Mouse (Mus musculus): ENCODE measurements at regions not wholly inside any gene's neighbourhood (a gene's known extent, or its start where the extent isn't known, plus 50 kb on each side); places are given as distances from the start of the nearest gene placed in this dataset.
"Not testable (repeated sequence)": the region's sequence is repeated elsewhere in the genome, so short reads cannot be mapped to it uniquely, and the experiment has no call there.

DNA sequence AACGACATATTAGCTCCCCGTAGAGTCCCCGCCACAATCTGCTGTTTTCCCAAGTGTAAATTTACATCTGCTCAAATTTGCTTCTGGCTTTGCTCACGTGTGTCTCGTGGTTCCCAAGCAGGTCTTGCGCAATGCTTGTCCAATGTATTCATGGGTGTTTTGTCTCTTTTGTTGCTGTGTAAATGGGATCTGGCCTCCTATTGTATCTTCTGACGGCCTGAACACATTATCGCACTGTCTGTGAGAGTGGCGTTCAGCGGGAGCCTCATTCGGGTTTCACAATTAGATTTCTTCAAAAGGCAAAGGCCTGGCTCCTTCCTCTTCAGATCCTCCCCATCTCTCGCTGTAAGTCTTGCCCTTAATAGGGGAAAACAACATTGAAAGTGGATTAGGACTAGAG, 274.5 kb downstream of the Fam19a5 start:
- no peak for DNase-seq (ENCODE audit: low spot score)

GRCm38 (mm10) chr15:87842097-87842496, 298.0 kb downstream of the Fam19a5 start:
- no peak for DNase-seq (ENCODE audit: low spot score)

GRCm38 (mm10) chr15:87859069-87859468, 315.0 kb downstream of the Fam19a5 start:
- DNase-seq (ENCODE audit: low spot score): no peak

GRCm38 (mm10) chr15:87876286-87876899, 332.3 kb downstream of the Fam19a5 start:
- no peak for DNase-seq (ENCODE audit: low spot score)

- no peak for DNase-seq (ENCODE audit: low spot score)
Measured at GRCm38 (mm10) chr15:87890903-87891302, 346.8 kb downstream of the Fam19a5 start.

DNA sequence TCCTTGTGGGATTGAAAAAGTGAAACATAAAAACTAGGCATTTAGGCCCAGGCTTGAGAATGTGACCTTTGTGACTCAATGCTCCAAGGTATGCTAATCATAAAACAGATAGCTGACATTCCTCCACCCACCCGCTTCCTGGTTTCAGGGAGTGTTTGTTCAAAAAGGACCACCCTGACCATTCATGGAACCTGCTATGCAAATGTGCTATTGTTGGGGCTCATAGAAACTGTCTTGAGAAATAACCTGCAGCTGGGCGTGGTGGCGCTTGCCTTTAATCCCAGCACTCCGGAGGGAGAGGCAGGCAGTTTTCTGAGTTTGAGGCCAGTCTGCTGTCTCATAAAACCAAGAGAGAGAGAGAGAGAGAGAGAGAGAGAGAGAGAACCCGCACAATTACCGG, 350.8 kb downstream of the Fam19a5 start:
- DNase-seq (ENCODE audit: low spot score): not testable (repeated sequence)

GRCm38 (mm10) chr15:87898655-87899054, 354.6 kb downstream of the Fam19a5 start:
- no peak for DNase-seq (ENCODE audit: low spot score)

DNA sequence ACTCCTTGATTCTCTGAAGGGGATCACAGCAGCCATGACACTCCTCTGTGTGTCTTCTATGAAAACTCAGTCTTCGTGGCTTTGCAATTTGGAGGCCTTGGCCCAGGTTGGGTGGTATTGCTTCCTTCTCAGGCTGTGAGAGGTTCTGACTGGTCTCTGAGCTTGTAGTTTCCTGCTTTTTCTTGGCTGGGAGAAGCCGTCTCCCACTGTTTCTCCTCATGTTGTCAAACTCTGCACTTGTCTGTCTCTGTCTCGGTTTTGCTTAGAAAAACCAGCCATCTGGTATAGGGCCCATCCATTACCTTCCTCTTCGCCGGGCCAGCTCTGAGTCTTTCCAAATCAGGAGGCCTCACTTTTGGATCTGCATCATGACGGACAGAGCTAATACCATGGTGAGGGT, 360.3 kb downstream of the Fam19a5 start:
- no peak for DNase-seq (ENCODE audit: low spot score)

DNA sequence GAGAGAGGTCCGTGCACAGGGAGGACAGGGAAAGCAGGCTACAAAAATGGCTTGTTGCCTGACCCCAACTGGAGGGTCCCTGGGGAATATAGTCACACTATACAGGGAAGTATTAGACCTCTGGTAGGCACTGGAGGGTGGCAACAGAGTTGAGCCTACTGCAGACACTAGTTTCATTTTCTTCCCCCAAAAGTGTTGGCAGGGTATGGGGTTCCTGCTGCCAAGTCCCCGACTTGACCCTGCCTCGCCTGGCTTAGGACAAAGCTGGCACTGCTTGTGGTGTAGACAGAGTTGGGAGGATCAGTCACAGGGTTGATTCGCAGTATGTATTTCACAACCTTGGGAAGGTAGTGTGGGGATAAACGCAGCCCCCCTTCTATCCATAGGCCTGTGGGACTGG, 362.2 kb downstream of the Fam19a5 start:
- no peak for DNase-seq (ENCODE audit: low spot score)

GRCm38 (mm10) chr15:87922091-87922490, 378.0 kb downstream of the Fam19a5 start:
- DNase-seq (ENCODE audit: low spot score): no peak

DNA sequence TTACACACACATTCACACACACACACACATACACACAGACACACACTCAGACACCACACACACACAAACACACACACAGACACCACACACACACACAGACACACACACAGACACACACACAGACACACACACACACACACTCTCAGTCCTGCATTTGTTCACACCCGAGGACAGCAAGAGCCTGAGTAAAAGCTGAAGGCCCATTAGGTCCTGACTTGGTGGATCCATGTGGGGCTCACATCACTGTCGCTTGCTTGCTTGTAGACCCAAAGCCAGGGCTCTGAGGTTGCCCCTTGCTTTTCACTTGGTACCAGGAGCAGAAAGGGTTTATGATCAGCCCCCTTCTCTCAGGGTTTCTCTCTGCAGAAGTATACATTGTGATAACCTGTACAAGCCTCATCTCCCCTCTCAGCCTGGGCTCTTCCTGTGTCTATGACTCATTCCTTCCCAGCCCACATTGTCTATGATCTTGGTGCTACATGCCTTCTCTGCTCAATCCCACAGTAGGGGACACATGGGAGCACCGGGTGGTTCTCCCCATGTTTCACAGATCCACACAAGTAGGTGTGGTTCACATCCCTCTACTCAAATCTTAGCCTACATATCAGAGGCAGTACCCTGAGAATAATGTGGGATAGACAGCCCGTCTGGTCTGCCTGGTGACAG, 378.8 kb downstream of the Fam19a5 start:
- DNase-seq (ENCODE audit: low spot score): no peak

- peak; percentile 10 for DNase-seq (ENCODE audit: low spot score)
Measured at GRCm38 (mm10) chr15:87923906-87924305, 379.8 kb downstream of the Fam19a5 start.

GRCm38 (mm10) chr15:87936041-87936440, 391.9 kb downstream of the Fam19a5 start:
- no peak for DNase-seq (ENCODE audit: low spot score)

GRCm38 (mm10) chr15:87940837-87941236, 396.7 kb downstream of the Fam19a5 start:
- peak; percentile 10 for DNase-seq (ENCODE audit: low spot score)

DNA sequence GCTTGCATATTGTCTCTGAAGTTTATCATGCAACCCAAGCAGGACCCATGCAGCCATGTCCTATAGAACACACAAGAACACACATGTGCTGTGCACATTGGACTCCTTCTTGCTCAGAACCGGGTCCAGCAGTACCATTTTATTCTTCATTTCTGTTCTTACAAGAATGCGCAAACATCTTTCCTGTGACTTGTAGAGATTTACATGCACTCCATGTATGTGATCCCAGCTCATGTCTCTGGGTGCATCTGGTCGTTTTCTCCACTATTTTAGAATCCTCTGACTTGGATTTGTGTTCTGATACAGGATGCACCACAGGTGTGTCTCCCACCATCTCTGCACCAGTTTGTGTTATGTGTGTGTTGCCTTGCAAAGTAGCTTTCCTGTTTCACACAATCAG, 408.4 kb downstream of the Fam19a5 start:
- no peak for DNase-seq (ENCODE audit: low spot score)

DNA sequence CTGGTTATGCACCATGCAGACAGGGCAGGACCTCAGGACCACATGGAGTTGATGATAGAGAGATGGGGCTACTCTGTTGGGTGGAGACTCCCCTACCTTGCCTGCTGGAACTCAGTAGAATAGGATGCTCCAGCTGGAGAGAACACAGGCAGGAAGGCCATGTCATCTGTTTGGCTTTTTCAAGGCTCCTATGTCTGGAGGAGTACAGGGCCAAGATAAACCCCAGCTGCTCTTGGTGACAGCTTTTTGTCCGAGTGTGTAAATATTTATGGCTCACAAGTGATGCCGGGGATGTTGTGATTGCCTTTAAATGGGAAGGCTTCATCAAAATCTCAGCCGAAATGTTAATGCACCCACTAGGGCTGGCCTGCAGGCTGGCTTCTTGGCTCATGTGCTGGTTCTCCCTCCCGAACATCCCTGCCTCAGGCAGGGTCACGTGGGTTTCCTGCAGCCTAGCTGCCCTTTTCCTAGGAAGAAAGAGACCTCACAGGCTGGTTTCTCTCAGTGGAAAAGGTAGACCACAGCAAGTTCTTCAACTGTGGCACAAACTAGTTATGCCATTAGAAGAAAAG, 411.7 kb downstream of the Fam19a5 start:
- no peak for DNase-seq (ENCODE audit: low spot score)

DNA sequence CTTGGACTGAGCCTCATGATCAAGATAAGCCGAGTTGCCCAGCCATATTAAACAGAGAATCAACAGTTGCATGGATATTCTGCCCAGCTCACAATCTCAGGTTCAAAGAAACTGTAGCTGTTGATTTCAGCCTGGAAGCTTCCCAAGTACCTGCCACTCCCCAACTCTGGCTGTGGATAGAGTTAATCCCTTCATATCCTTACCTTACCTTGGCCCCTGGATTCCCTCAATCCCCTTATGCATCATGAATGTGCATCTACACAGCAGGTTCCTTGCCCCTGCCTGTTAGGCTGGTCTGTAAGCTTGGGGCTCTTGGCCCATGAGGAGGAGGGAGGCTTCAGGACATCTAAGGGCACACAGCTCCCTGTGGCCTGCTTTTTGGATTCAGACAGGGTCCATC, 414.8 kb downstream of the Fam19a5 start:
- no peak for DNase-seq (ENCODE audit: low spot score)

DNA sequence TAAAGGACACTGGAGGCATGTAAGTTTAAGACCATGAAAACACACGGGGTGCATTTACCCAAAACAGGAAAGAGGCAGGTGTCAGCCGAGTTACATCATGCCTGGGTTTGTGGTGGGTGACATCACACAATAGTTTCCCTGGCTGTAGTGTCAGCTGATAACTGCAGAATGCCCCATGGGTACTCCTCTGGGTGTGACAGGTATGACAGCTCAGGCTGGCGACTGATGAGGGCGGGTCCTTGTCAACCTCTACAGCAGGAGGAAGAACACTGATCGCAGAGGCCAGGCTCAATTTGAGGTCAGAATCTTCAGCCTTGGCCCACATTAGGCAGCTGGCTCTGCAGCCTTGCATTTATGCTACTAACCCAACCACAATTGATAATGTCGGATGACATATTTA, 428.5 kb downstream of the Fam19a5 start:
- no peak for DNase-seq (ENCODE audit: low spot score)

DNA sequence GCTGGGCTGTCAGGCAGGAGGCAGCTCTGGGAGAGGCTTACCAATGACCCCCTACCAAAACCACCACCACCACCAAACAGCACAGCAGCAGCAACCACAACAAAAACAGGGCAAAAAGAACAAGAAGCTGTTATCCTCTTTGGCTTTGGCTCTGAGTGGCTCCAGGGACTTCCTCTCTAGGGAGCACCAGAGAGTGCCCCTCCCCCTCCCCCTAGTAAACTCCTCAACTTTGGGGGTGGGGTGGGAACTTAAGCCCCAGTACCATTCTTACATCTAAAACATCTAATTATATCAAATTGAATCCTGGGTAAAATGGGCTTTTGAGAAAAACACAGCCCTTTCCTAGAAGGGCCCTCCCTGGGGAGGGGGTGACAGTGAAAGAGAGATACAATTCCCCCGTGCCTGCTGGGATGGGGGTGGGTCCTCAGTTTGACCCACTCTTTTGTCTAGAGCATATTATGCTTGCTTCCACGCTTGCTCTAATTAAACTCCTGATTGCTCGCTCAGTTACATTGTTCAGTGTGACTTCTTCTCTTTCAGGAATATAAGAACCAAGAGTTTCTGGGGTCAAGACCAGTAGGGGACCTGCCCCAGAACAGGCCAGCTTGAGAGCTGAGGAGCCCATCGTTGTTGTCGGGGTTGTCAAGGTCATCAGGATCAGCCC, 443.4 kb downstream of the Fam19a5 start:
- DNase-seq (ENCODE audit: low spot score): no peak

GRCm38 (mm10) chr15:87994546-87994945, 450.4 kb downstream of the Fam19a5 start:
- DNase-seq (ENCODE audit: low spot score): no peak

DNA sequence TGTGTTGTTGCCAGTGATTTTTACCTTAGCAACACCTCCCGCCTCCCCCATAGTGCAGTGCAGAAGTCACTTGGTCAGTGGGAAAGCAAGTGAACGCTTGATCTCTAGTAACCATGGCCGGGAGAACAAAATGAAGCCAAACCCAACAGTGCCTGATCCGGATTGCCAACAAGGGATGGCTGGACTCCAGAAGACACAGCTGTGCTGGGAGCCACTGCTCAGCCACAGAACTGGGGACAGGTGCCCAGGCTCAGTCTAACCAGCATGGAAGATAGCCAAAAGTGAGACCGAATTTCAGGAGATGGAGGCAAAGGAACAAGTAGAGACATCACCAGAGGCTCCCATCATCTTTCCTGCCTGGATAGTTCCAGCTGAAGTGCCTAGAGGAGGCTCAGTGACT, 473.0 kb downstream of the Fam19a5 start:
- DNase-seq (ENCODE audit: low spot score): no peak

DNA sequence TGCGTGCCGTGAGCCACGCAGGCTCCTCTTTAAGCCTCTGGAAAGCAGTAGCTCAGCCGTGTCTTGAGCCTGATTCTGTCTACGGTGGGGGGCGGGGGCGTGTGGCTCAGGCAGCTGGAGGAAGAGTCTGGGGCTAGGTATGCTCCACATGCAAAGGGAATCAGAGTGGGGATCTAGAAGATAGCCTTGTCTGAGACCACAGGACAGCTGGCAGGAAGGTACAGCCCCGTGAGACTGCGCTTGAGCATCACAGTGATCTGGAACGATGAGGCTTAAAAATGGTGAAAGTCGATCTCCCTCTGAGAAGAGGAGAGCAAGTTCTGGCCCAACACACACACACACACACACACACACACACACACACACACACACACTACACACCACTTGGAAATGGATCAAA, 488.7 kb downstream of the Fam19a5 start:
- no peak for DNase-seq (ENCODE audit: low spot score)

- DNase-seq (ENCODE audit: low spot score): no peak
Measured at GRCm38 (mm10) chr15:88033725-88034124, 489.6 kb downstream of the Fam19a5 start.

Data from ovary, postnatal 36 days (tissue).